Mouse (Mus musculus) liver, embryonic 12.5 days (tissue): ENCODE measurements around the gene Otog. TPM values are rescaled to one million over a fixed set of nuclear protein-coding genes. Genes with fewer than 3 reads are reported as not detected.

Source experiments
- ATAC-seq: fragments of 200-750 bp; cut with Nextera tagmentation; 2 replicates; pipeline ENCODE4 v1.8.0; 2017; ENCODE audit warnings: moderate number of reproducible peaks, mild to moderate bottlenecking, moderate library complexity
- H3K27ac ChIP-seq: fragments of 300-500 bp; sonication (generic); 2 replicates; pipeline ENCODE4 v1.5.1; 2016; ENCODE audit warnings: mild to moderate bottlenecking
- H3K27me3 ChIP-seq: fragments of 300-500 bp; sonication (generic); replicated peaks from 2 replicates; pipeline ENCODE4 v1.6.1; 2016; ENCODE audit warnings: mild to moderate bottlenecking, moderate library complexity
- H3K36me3 ChIP-seq: fragments of 300-500 bp; sonication (generic); 2 replicates; pipeline ENCODE4 v1.6.1; 2016; ENCODE audit warnings: mild to moderate bottlenecking, moderate library complexity
- H3K4me1 ChIP-seq: fragments of 300-500 bp; sonication (generic); 2 replicates; pipeline ENCODE4 v1.6.1; 2016
- H3K4me2 ChIP-seq: fragments of 300-500 bp; sonication (generic); 2 replicates; pipeline ENCODE4 v1.6.1; 2016; ENCODE audit warnings: mild to moderate bottlenecking, moderate library complexity
- H3K4me3 ChIP-seq: fragments of 300-500 bp; sonication (generic); 2 replicates; pipeline ENCODE4 v1.5.1; 2016; ENCODE audit warnings: mild to moderate bottlenecking, moderate library complexity
- H3K9ac ChIP-seq: fragments of 300-500 bp; sonication (generic); 2 replicates; pipeline ENCODE4 v1.6.1; 2016; ENCODE audit warnings: mild to moderate bottlenecking, moderate library complexity
- H3K9me3 ChIP-seq: fragments of 300-500 bp; sonication (generic); replicated peaks from 2 replicates; pipeline ENCODE4 v1.6.1; 2016; ENCODE audit warnings: mild to moderate bottlenecking, moderate library complexity
- WGBS: fragments of 180-500 bp; shearing (Covaris S2); methylation state at CpG from one replicate; pipeline ENCODE4 v1.1.7; 2016; ENCODE audit not compliant: insufficient replicate concordance; 5-methylcytosine and 5-hydroxymethylcytosine counted together
- polyA plus RNA-seq: library from polyadenylated mRNA; unstranded; fragments of >200 nt; fragmentation: Nextera tagmentation; extraction: Ambion mirVana; gene quantifications from 2 replicates; pipeline ENCODE4 v1.2.1, GENCODE M21; 2016

Otog gene
- polyA plus RNA-seq, 1 experiment from 2014 or later = not detected

DNA sequence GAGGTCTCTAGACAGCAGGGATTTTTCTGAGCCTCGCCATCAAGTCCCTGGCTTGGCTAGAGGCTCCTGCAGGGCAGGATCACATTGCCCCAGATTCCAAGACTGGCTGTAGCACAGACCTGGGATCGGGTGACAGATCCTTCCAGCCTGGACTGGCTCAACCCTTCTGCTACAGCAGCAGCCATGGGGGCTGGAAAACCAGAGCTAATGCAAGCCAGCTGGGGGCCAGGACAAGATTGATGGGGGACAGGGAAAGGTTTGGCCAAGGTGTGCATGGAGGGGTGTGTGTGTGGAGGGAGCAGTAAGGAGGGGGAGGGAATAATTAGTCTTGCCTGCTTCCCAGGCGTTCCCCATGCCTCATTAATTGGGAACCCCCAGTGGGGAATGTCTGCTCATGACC lies 99.0 kb downstream of the Otog start:
- Histone ChIP-seq H3K9me3 (no peaks in the 10 kb centered on the region), H3K4me2 (no peak overlapping the region), H3K27me3 (no peaks in the 10 kb centered on the region), H3K4me1 (no peaks in the 10 kb centered on the region), H3K36me3 (no peaks in the 10 kb centered on the region), H3K9ac (no peak overlapping the region), H3K27ac (no peak overlapping the region), H3K4me3 (no peak overlapping the region)
- WGBS = 35% methylated on average over 3 of the region's 3 CpGs
- no peak for ATAC-seq

DNA sequence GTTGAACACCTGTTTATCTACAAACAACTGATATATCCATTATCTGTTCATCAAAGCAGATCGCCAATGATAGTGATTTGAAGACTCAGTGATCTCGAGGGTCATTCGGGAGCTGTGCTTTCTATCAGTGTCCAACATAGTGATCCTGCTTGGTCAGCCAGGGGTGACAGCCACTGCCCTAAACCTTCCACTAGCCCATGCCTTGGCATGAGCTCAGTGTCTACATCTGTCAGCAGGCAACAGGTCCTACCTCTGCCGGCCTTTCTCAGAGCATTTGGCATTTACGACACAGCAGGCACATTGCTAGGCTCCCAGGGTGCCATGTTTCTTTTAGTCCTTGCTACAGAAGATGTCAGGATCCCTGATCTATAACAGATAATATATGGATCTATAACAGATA lies 99.5 kb downstream of the Otog start:
- Histone ChIP-seq H3K27me3 (no peaks in the 10 kb centered on the region), H3K36me3 (no peaks in the 10 kb centered on the region), H3K4me2 (no peak overlapping the region), H3K9me3 (no peaks in the 10 kb centered on the region), H3K4me3 (no peak overlapping the region), H3K9ac (no peak overlapping the region), H3K4me1 (no peaks in the 10 kb centered on the region), H3K27ac (no peak overlapping the region)
- WGBS = 56% methylated on average over 5 of the region's 5 CpGs
- ATAC-seq = no peak

DNA sequence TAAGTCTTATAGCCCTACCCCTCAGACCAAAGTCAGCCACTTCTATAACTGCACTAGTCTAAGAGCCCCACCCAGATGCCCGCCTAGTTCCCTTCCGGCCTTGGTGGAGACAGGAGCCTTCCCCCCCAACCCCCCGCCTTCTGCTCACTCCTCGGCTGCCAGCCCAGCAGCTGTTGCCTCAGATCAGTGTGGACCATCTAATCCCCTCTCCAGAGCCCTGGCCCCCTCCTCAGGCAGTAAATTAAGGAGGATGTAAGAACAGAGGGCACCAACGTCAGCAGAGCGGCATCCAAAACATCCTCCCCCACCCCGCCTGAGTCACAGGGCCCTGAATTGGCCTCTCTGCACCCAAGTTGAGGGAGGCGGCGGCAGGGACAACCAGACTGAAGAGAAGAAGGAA lies 100.7 kb downstream of the Otog start:
- no peaks in the 10 kb centered on the region for H3K9me3 ChIP-seq
- no peaks in the 10 kb centered on the region for H3K36me3 ChIP-seq
- H3K9ac ChIP-seq = no peak overlapping the region
- H3K27me3 ChIP-seq = no peaks in the 10 kb centered on the region; the same call in 1 of the 2 replicates
- H3K4me3 ChIP-seq = no peak overlapping the region
- H3K4me2 ChIP-seq = no peak overlapping the region
- no peak for ATAC-seq
- no peaks in the 10 kb centered on the region for H3K4me1 ChIP-seq
- WGBS = 70% methylated on average over 9 of the region's 9 CpGs
- H3K27ac ChIP-seq = no peak overlapping the region

DNA sequence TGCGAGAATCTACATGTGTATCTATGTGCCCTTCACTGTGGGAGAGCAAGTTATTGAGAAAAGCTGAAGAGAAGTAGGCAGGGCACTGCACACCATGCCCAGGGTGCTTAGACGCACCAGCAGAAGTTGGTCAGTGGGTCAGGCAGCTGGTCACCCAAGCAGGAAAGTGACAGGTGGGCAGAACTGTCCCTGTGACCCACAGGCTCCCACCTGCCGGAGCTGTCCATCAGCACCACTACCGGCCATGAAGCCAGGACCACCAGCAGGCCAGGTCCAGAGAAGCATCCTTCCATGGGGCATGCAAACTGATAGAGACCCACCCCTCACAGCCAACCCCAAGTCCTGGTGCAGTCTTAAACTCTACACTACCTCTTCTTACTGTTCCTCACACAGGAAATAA lies 106.9 kb downstream of the Otog start:
- Histone ChIP-seq H3K4me1 (no peaks in the 10 kb centered on the region), H3K4me2 (no peak overlapping the region), H3K36me3 (no peaks in the 10 kb centered on the region), H3K4me3 (no peak overlapping the region), H3K9ac (no peak overlapping the region), H3K9me3 (no peaks in the 10 kb centered on the region), H3K27ac (no peak overlapping the region), H3K27me3 (peaks cover 51% of the 10 kb centered on the region)
- no peak for ATAC-seq
- 48% methylated on average over 4 of the region's 4 CpGs for WGBS

DNA sequence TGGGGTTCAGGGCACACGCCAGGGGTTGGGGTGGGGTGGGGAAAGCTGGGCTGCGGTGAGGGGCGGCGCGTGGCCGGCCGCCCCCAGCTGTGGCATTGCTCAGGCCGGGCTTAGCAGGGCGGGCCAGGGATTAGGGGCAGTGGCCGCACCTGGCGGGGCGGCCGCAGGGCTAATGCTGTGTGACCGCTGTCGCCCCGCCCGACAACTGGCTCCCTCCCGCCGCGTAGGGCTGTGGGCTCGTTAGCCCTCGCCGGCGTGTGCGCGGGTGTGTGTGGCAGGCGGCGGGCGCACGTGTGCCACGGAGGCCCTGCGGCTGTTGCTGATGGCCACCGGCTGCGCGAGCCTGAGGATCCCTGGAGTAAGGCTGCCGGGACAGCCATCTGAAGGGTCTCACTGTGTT lies 108.0 kb downstream of the Otog start:
- Histone ChIP-seq H3K27ac (no peak overlapping the region), H3K4me2 (no peak overlapping the region), H3K27me3 (peaks cover 51% of the 10 kb centered on the region), H3K9ac (no peak overlapping the region), H3K36me3 (no peaks in the 10 kb centered on the region), H3K9me3 (no peaks in the 10 kb centered on the region), H3K4me3 (no peak overlapping the region), H3K4me1 (no peaks in the 10 kb centered on the region)
- WGBS = 9% methylated on average over 30 of the region's 36 CpGs
- ATAC-seq = no peak

DNA sequence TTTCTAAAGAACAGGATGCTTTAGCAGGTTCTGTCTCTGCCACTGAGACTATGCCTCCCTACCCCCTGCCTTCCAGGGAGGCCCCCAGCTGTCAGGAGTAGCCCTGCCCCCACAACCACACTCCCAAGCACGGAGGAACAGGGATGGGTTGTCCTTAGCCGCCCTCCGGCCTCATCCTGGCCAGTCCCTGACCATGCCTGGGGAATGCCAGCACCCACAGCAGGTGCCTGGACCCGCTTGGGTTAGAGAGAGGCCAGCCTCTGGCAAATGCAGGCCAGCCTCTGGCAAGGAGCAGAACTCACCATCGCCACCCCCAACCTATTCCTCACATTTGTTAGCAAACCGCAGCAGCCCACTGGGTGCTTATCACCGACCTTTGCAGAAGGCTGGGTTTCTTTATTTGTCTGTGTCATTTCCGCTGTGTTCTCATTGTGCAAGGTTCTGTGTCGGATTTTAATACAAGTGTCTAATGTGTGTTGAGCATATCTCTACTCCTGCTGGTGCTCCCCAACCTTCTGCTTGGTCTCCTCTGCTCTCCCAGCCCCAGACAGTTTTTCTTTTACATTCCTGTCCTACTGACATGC lies 109.4 kb downstream of the Otog start:
- Histone ChIP-seq H3K4me3 (no peak overlapping the region), H3K27ac (no peak overlapping the region), H3K36me3 (no peaks in the 10 kb centered on the region), H3K9me3 (no peaks in the 10 kb centered on the region), H3K9ac (no peak overlapping the region), H3K27me3 (peaks cover 51% of the 10 kb centered on the region), H3K4me2 (no peak overlapping the region), H3K4me1 (no peaks in the 10 kb centered on the region)
- WGBS = 40% methylated on average over 9 of the region's 9 CpGs
- no peak for ATAC-seq

DNA sequence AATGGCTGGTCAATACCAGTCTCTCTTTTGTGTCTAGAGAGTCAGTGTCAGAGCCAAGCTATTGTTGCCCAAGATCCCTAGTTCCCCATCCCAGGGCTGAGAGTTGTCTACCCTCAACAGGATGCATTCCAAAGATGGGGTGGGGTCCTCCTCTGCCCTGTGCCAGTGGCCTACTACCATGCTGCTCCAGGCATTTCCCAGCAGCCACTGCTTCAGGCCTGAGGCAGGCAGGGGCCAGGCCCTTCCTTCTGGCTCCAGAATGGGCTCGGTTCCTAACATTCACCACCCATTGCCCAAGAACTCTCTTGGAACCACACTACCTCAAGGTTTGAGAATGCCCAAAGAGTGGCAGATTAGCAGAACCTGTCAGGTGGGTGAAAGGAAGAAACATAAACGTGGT lies 112.0 kb downstream of the Otog start:
- no peak overlapping the region for H3K27ac ChIP-seq
- H3K27me3 ChIP-seq = peaks cover 41% of the 10 kb centered on the region
- WGBS = 51% methylated on average over 2 of the region's 2 CpGs
- no peaks in the 10 kb centered on the region for H3K4me1 ChIP-seq
- no peaks in the 10 kb centered on the region for H3K36me3 ChIP-seq
- no peak overlapping the region for H3K4me3 ChIP-seq
- no peaks in the 10 kb centered on the region for H3K9me3 ChIP-seq
- no peak overlapping the region for H3K4me2 ChIP-seq
- ATAC-seq = no peak
- H3K9ac ChIP-seq = no peak overlapping the region

DNA sequence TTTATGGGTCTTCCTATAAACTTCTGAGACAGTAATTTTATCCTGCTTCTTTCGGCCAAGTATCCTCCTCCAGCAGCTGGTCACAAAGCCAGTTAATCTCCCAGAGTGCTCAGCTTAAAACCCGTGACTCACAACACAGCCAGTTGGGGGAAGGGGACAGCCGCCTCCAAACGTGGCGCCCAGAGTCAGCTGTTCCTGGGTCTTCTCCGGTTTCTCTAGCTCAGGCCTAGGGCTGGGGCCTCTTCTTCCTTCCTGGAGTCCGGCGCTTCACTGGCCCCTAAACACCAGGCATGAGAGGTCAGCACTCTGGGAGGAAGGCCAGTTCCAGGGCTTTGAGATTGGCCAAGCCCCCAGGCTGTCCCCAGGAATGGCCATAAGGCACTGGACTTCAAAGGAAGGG lies 112.4 kb downstream of the Otog start:
- H3K4me3 ChIP-seq = no peak overlapping the region
- no peak overlapping the region for H3K27ac ChIP-seq
- whole genome bisulfite sequencing = 43% methylated on average over 8 of the region's 8 CpGs
- H3K4me1 ChIP-seq = no peaks in the 10 kb centered on the region
- H3K36me3 ChIP-seq = no peaks in the 10 kb centered on the region
- H3K27me3 ChIP-seq = peaks cover 36% of the 10 kb centered on the region
- ATAC-seq = no peak
- H3K9me3 ChIP-seq = no peaks in the 10 kb centered on the region
- H3K4me2 ChIP-seq = no peak overlapping the region
- no peak overlapping the region for H3K9ac ChIP-seq

DNA sequence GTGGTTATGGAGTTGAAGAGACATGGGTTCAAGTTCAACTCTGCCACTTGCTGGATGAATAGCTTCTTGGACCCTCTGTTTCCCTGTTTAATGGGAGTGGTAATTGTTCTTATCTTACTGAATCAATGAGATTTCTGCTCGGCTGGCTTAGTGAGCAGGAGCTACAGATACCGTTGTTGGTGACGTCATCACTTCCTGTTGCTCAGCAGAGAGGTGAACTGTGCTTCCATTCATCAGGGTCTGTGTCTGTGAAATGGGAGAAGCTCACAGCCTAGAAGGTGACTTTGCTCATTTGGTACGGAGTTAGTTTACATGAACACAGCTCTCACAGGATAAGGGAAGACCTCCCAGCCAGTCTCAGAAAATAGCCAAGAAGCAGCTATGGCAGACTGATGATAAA lies 113.1 kb downstream of the Otog start:
- Histone ChIP-seq H3K36me3 (no peaks in the 10 kb centered on the region), H3K4me2 (no peak overlapping the region), H3K9me3 (no peaks in the 10 kb centered on the region), H3K27me3 (peaks cover 30% of the 10 kb centered on the region), H3K4me1 (no peaks in the 10 kb centered on the region), H3K27ac (no peak overlapping the region), H3K4me3 (no peak overlapping the region), H3K9ac (no peak overlapping the region)
- WGBS = 22% methylated on average over 4 of the region's 4 CpGs
- no peak for ATAC-seq

Other genes starting within 250 kb of the Otog start
- gene Abcc6, start 210.7 kb upstream of the Otog start, polyA plus RNA-seq = 4.9 and 5.3 TPM in 2 replicates
- 48.0 and 52.5 TPM in 2 replicates for gene Nomo1, start 207.3 kb upstream of the Otog start, polyA plus RNA-seq
- gene Kcnj11, start 140.2 kb upstream of the Otog start, polyA plus RNA-seq = not detected in 2 replicates
- 0.20 and 0.33 TPM in 2 replicates for gene Abcc8, start 61.0 kb upstream of the Otog start, polyA plus RNA-seq
- gene Ush1c, start 2.5 kb upstream of the Otog start, polyA plus RNA-seq = 0.11 TPM in 1 of 2 replicates, not detected in the other
- gene Myod1, start 135.5 kb downstream of the Otog start, polyA plus RNA-seq = 0.36 and 1.4 TPM in 2 replicates
- gene Kcnc1, start 155.5 kb downstream of the Otog start, polyA plus RNA-seq = 0.10 and 0.17 TPM in 2 replicates